In the genomic region with DNA sequence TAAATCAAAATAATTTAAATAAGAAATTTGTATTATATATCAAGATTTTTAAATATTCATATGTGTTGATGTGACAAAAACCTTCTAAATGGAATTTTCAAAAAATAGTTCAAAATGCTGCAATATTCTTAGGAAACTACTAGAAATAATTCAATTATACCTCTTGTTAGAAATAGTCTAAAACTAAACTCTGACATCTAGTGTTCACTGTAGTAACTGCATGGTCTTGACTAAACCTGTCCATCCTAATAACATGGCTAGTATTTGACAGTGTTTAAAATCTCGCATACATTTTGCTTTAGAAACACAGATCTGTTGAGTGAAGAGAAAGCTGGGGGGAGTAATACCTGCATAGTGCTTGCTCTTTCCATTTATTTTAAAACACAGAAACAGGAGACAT, we compare ENCODE assay signal across 12 mouse cellular contexts. TPM values are rescaled to one million over a fixed set of nuclear protein-coding genes. Genes with fewer than 3 reads are reported as not detected.
A peak's percentile ranks its signal among the peaks of the same experiment; 100 is the strongest.
DNase-seq lines count a peak whose midpoint lies in the region; ATAC-seq lines count a peak whose summit lies in the region.
"Had no signal": no experiment of that assay in that cellular context is flagged by ENCODE, and none has a peak within 500 bp of the region (broad histone marks: within the 10 kb centered on the region; RNA-seq: fewer than 3 reads in every experiment).

No protein-coding gene starts in this region.

- ATAC-seq in hindbrain, embryonic 11.5 days (ENCODE audit: low FRiP score) = no peak
- no peak for ATAC-seq in hindbrain, embryonic 13.5 days (ENCODE audit: low FRiP score)
- ATAC-seq in midbrain, embryonic 14.5 days (ENCODE audit: low FRiP score, low TSS enrichment) = no peak; the same call in 1 of the 2 replicates
- peak; percentile 64; the same call in 1 of the 2 replicates for ATAC-seq in erythroblast, adult 5-6 weeks (replicated peaks; ENCODE audit: low FRiP score, poor library complexity, severe bottlenecking)
- ATAC-seq: activated CD4-positive, CD25-positive, alpha-beta regulatory T cell, adult 4 months had no signal

- no peaks in the 10 kb centered on the region for H3K27me3 ChIP-seq in hindbrain, embryonic 11.5 days (ENCODE audit: control insufficient read depth, insufficient read depth, low read length)
- no peaks in the 10 kb centered on the region for H3K27me3 ChIP-seq in hindbrain, embryonic 13.5 days
- H3K27me3 ChIP-seq in midbrain, embryonic 14.5 days (ENCODE audit: control insufficient read depth, insufficient read depth, low read length) = no peaks in the 10 kb centered on the region
- H3K27me3 ChIP-seq in midbrain, embryonic 10.5 days (ENCODE audit: low read depth, poor library complexity, severe bottlenecking) = no peaks in the 10 kb centered on the region
- no peaks in the 10 kb centered on the region for H3K27me3 ChIP-seq in splenic B cell, adult 2 months (ENCODE audit: control insufficient read depth, insufficient read depth, low read length, poor library complexity, severe bottlenecking)
- H3K27me3 ChIP-seq: lung, embryonic 15.5 days had no signal

- H3K4me1 ChIP-seq in hindbrain, embryonic 11.5 days (replicated peaks; ENCODE audit: control insufficient read depth, insufficient read depth, low read length) = no peaks in the 10 kb centered on the region
- H3K4me1 ChIP-seq in hindbrain, embryonic 13.5 days (replicated peaks) = no peaks in the 10 kb centered on the region
- H3K4me1 ChIP-seq in midbrain, embryonic 14.5 days (ENCODE audit: control insufficient read depth, insufficient read depth, low read length) = no peaks in the 10 kb centered on the region
- H3K4me1 ChIP-seq in midbrain, embryonic 10.5 days = no peaks in the 10 kb centered on the region
- H3K4me1 ChIP-seq: lung, embryonic 15.5 days had no signal

- H3K9me3 ChIP-seq in hindbrain, embryonic 11.5 days (ENCODE audit: control insufficient read depth, low read length) = no peaks in the 10 kb centered on the region
- no peaks in the 10 kb centered on the region for H3K9me3 ChIP-seq in hindbrain, embryonic 13.5 days
- H3K9me3 ChIP-seq in midbrain, embryonic 14.5 days (ENCODE audit: control insufficient read depth, low read length) = no peaks in the 10 kb centered on the region
- no peaks in the 10 kb centered on the region for H3K9me3 ChIP-seq in midbrain, embryonic 10.5 days (replicated peaks)
- H3K9me3 ChIP-seq: lung, embryonic 15.5 days had no signal

- no peak overlapping the region for H3K9ac ChIP-seq in hindbrain, embryonic 11.5 days (ENCODE audit: low read depth, low read length)
- H3K9ac ChIP-seq in hindbrain, embryonic 13.5 days = no peak overlapping the region
- no peak overlapping the region for H3K9ac ChIP-seq in midbrain, embryonic 14.5 days (replicated peaks; ENCODE audit: low read length)
- H3K9ac ChIP-seq: lung, embryonic 15.5 days had no signal

- H3K4me2 ChIP-seq in hindbrain, embryonic 11.5 days (replicated peaks; ENCODE audit: low read depth, low read length) = no peak overlapping the region
- no peak overlapping the region for H3K4me2 ChIP-seq in hindbrain, embryonic 13.5 days
- H3K4me2 ChIP-seq in midbrain, embryonic 14.5 days (ENCODE audit: low read length) = no peak overlapping the region
- H3K4me2 ChIP-seq: heart, embryonic 11.5 days; lung, embryonic 15.5 days had no signal

- H3K27ac ChIP-seq in hindbrain, embryonic 11.5 days (ENCODE audit: low read depth, low read length) = no peak overlapping the region
- H3K27ac ChIP-seq in hindbrain, embryonic 13.5 days = no peak overlapping the region
- no peak overlapping the region for H3K27ac ChIP-seq in midbrain, embryonic 14.5 days (replicated peaks; ENCODE audit: low read depth, low read length)
- H3K27ac ChIP-seq in midbrain, embryonic 10.5 days (replicated peaks) = no peak overlapping the region
- H3K27ac ChIP-seq: lung, embryonic 15.5 days had no signal

- DNase-seq in hindbrain, embryonic 11.5 days (ENCODE audit: low spot score) = peak; percentile 25
- DNase-seq in midbrain, embryonic 14.5 days = peak; percentile 77
- DNase-seq in midbrain, embryonic 10.5 days (ENCODE audit: low spot score) = no peak
- peak; percentile 14 for DNase-seq in splenic B cell, adult 2 months (ENCODE audit: low read depth, low spot score)
- no peak for DNase-seq in kidney, postnatal 10 days
- DNase-seq in gastrocnemius, adult 18-20 months (ENCODE audit: low spot score) = no peak

- no peaks in the 10 kb centered on the region for H3K36me3 ChIP-seq in hindbrain, embryonic 11.5 days (ENCODE audit: control insufficient read depth, insufficient read depth, low read length)
- H3K36me3 ChIP-seq in hindbrain, embryonic 13.5 days = no peaks in the 10 kb centered on the region
- no peaks in the 10 kb centered on the region for H3K36me3 ChIP-seq in midbrain, embryonic 14.5 days (ENCODE audit: control insufficient read depth, insufficient read depth, low read length)
- no peaks in the 10 kb centered on the region for H3K36me3 ChIP-seq in midbrain, embryonic 10.5 days
- H3K36me3 ChIP-seq in splenic B cell, adult 2 months (ENCODE audit: control insufficient read depth, insufficient read depth, low read length, poor library complexity, severe bottlenecking) = no peaks in the 10 kb centered on the region
- H3K36me3 ChIP-seq: lung, embryonic 15.5 days had no signal

- WGBS in hindbrain, embryonic 11.5 days = 83% methylated on average over 1 of the region's 1 CpGs
- WGBS in hindbrain, embryonic 13.5 days = 76% methylated on average over 1 of the region's 1 CpGs
- WGBS in midbrain, embryonic 14.5 days = 53% methylated on average over 1 of the region's 1 CpGs
- 77% methylated on average over 1 of the region's 1 CpGs for WGBS in midbrain, embryonic 10.5 days

- H3K4me3 ChIP-seq in hindbrain, embryonic 11.5 days (ENCODE audit: low read depth, low read length) = no peak overlapping the region
- no peak overlapping the region for H3K4me3 ChIP-seq in hindbrain, embryonic 13.5 days
- H3K4me3 ChIP-seq in midbrain, embryonic 14.5 days (replicated peaks; ENCODE audit: low read depth, low read length) = no peak overlapping the region
- no peak overlapping the region for H3K4me3 ChIP-seq in midbrain, embryonic 10.5 days
- H3K4me3 ChIP-seq: lung, embryonic 15.5 days had no signal

RNA-seq across cellular contexts. Expression of gene 9130008F23Rik, which starts 16.5 kb away (rescaled TPM):
- polyA plus RNA-seq in hindbrain, embryonic 11.5 days (2014; fragmentation: Nextera tagmentation; extraction: Ambion mirVana) = 0.90 and 1.7 TPM in 2 replicates
- polyA plus RNA-seq in hindbrain, embryonic 13.5 days (2015; fragmentation: Nextera tagmentation; extraction: Ambion mirVana) = 0.49 and 1.0 TPM in 2 replicates
- polyA plus RNA-seq in midbrain, embryonic 14.5 days (2014; fragmentation: Nextera tagmentation; extraction: Ambion mirVana) = 0.16 and 0.28 TPM in 2 replicates
- polyA plus RNA-seq in midbrain, embryonic 10.5 days (2016; fragmentation: Nextera tagmentation; extraction: Ambion mirVana) = 0.85 and 1.3 TPM in 2 replicates
- 0.84 and 2.3 TPM in 2 replicates for total RNA-seq in erythroblast, adult 5-6 weeks (2015; ENCODE audit: low replicate concordance)
- not detected in 2 replicates for total RNA-seq in erythroblast, adult 5-6 weeks (2017; ENCODE audit: low replicate concordance)
- total RNA-seq in gastrocnemius, adult 18-20 months (2021) = under 1 TPM; 0.21 TPM
- polyA plus RNA-seq: activated CD4-positive, CD25-positive, alpha-beta regulatory T cell, adult 4 months had no signal

RNA-seq across cellular contexts. Expression of gene Glyatl3, which starts 17.3 kb away (rescaled TPM):
- not detected in 2 replicates for polyA plus RNA-seq in hindbrain, embryonic 11.5 days (2014; fragmentation: Nextera tagmentation; extraction: Ambion mirVana)
- polyA plus RNA-seq in hindbrain, embryonic 13.5 days (2015; fragmentation: Nextera tagmentation; extraction: Ambion mirVana) = not detected in 2 replicates
- not detected in 2 replicates for polyA plus RNA-seq in midbrain, embryonic 14.5 days (2014; fragmentation: Nextera tagmentation; extraction: Ambion mirVana)
- not detected in 2 replicates for polyA plus RNA-seq in midbrain, embryonic 10.5 days (2016; fragmentation: Nextera tagmentation; extraction: Ambion mirVana)
- 5.4 TPM in 1 of 2 replicates, not detected in the other for total RNA-seq in erythroblast, adult 5-6 weeks (2015; ENCODE audit: low replicate concordance)
- not detected in 2 replicates for total RNA-seq in erythroblast, adult 5-6 weeks (2017; ENCODE audit: low replicate concordance)
- not detected for total RNA-seq in gastrocnemius, adult 18-20 months (2021)
- polyA plus RNA-seq: activated CD4-positive, CD25-positive, alpha-beta regulatory T cell, adult 4 months; heart, embryonic 11.5 days; large intestine, adult 2 months; lung, embryonic 15.5 days had no signal

RNA-seq across cellular contexts. Expression of gene Mut, which starts 37.6 kb away (rescaled TPM):
- polyA plus RNA-seq in hindbrain, embryonic 11.5 days (2014; fragmentation: Nextera tagmentation; extraction: Ambion mirVana) = 29.4 and 33.0 TPM in 2 replicates
- polyA plus RNA-seq in hindbrain, embryonic 13.5 days (2015; fragmentation: Nextera tagmentation; extraction: Ambion mirVana) = 23.6 and 24.9 TPM in 2 replicates
- 15.0 and 26.5 TPM in 2 replicates for polyA plus RNA-seq in midbrain, embryonic 14.5 days (2014; fragmentation: Nextera tagmentation; extraction: Ambion mirVana)
- polyA plus RNA-seq in midbrain, embryonic 10.5 days (2016; fragmentation: Nextera tagmentation; extraction: Ambion mirVana) = 27.6 and 29.1 TPM in 2 replicates
- total RNA-seq in erythroblast, adult 5-6 weeks (2015; ENCODE audit: low replicate concordance) = 9.0 and 10.0 TPM in 2 replicates
- 7.4 and 18.7 TPM in 2 replicates for total RNA-seq in erythroblast, adult 5-6 weeks (2017; ENCODE audit: low replicate concordance)
- total RNA-seq in gastrocnemius, adult 18-20 months (2021) = 10 to 100 TPM; 67.0 to 84.2 TPM

RNA-seq across cellular contexts. Expression of gene Cenpq, which starts 38.0 kb away (rescaled TPM):
- polyA plus RNA-seq in hindbrain, embryonic 11.5 days (2014; fragmentation: Nextera tagmentation; extraction: Ambion mirVana) = 31.0 and 35.2 TPM in 2 replicates
- polyA plus RNA-seq in hindbrain, embryonic 13.5 days (2015; fragmentation: Nextera tagmentation; extraction: Ambion mirVana) = 12.1 and 12.8 TPM in 2 replicates
- polyA plus RNA-seq in midbrain, embryonic 14.5 days (2014; fragmentation: Nextera tagmentation; extraction: Ambion mirVana) = 9.5 and 11.6 TPM in 2 replicates
- polyA plus RNA-seq in midbrain, embryonic 10.5 days (2016; fragmentation: Nextera tagmentation; extraction: Ambion mirVana) = 38.6 and 44.6 TPM in 2 replicates
- 22.5 and 42.4 TPM in 2 replicates for total RNA-seq in erythroblast, adult 5-6 weeks (2015; ENCODE audit: low replicate concordance)
- total RNA-seq in erythroblast, adult 5-6 weeks (2017; ENCODE audit: low replicate concordance) = 54.5 and 55.8 TPM in 2 replicates
- total RNA-seq in gastrocnemius, adult 18-20 months (2021) = 1 to 10 TPM; 3.6 TPM

Comparison
In these comparisons a context has a peak if more than half of its experiments do, and no peak if none do; other contexts are left out.
1. DNase-seq: peak in hindbrain, embryonic 11.5 days (single experiment), midbrain, embryonic 14.5 days (single experiment) and splenic B cell, adult 2 months (single experiment); none in midbrain, embryonic 10.5 days (single experiment), kidney, postnatal 10 days (single experiment) and gastrocnemius, adult 18-20 months (single experiment).